Mouse (Mus musculus) hindbrain, embryonic 14.5 days (tissue): Measurements from ENCODE around the gene Fggy. TPM values are rescaled to one million over a fixed set of nuclear protein-coding genes. Genes with fewer than 3 reads are reported as not detected.

Experiments
- ATAC-seq: fragments of 200-750 bp; cut with Nextera tagmentation; 2 replicates; pipeline ENCODE4 v1.8.0; 2017; ENCODE audit warnings: moderate number of reproducible peaks, mild to moderate bottlenecking, moderate TSS enrichment, moderate library complexity; ENCODE audit not compliant: low FRiP score
- DNase-seq: peaks from one replicate; pipeline ENCODE4 v3.0.0-alpha.2; 2015; ENCODE audit warnings: low spot score
- H3K27ac ChIP-seq: fragments of 300-500 bp; sonication (generic); 2 replicates; pipeline ENCODE4 v1.5.1; 2014; ENCODE audit warnings: mild to moderate bottlenecking, moderate library complexity
- H3K27me3 ChIP-seq: fragments of 300-500 bp; sonication (generic); 2 replicates; pipeline ENCODE4 v1.6.1; 2014; ENCODE audit warnings: mild to moderate bottlenecking, low read length, mixed read lengths; ENCODE audit not compliant: control insufficient read depth, insufficient read depth
- H3K36me3 ChIP-seq: fragments of 300-500 bp; sonication (generic); replicated peaks from 2 replicates; pipeline ENCODE4 v1.6.1; 2014; ENCODE audit not compliant: control insufficient read depth, insufficient read depth
- H3K4me1 ChIP-seq: fragments of 300-500 bp; sonication (generic); replicated peaks from 2 replicates; pipeline ENCODE4 v1.6.1; 2014; ENCODE audit warnings: antibody characterized with exemption, low read length, mixed read lengths; ENCODE audit not compliant: control insufficient read depth, insufficient read depth
- H3K4me2 ChIP-seq: fragments of 300-500 bp; sonication (generic); replicated peaks from 2 replicates; pipeline ENCODE4 v1.6.1; 2014; ENCODE audit warnings: mild to moderate bottlenecking, moderate library complexity
- H3K4me3 ChIP-seq: fragments of 300-500 bp; sonication (generic); replicated peaks from 2 replicates; pipeline ENCODE4 v1.5.1; 2014; ENCODE audit warnings: mild to moderate bottlenecking, low read length
- H3K9ac ChIP-seq: fragments of 300-500 bp; sonication (generic); 2 replicates; pipeline ENCODE4 v1.6.1; 2014
- H3K9me3 ChIP-seq: fragments of 300-500 bp; sonication (generic); 2 replicates; pipeline ENCODE4 v1.6.1; 2016; ENCODE audit warnings: low read length; ENCODE audit not compliant: control insufficient read depth
- WGBS: fragments of 180-500 bp; shearing (Covaris S2); extraction: QIAGEN DNeasy Blood & Tissue Kit; methylation state at CpG from one replicate; pipeline ENCODE4 v1.1.7; 2014; 5-methylcytosine and 5-hydroxymethylcytosine counted together
- polyA plus RNA-seq: library from polyadenylated mRNA; unstranded; fragments of >200 nt; fragmentation: Nextera tagmentation; extraction: Ambion mirVana; gene quantifications from 2 replicates; pipeline ENCODE4 v1.2.1, GENCODE M21; 2014

The Fggy gene
- polyA plus RNA-seq, 1 experiment from 2014 or later: 7.6 TPM

DNA sequence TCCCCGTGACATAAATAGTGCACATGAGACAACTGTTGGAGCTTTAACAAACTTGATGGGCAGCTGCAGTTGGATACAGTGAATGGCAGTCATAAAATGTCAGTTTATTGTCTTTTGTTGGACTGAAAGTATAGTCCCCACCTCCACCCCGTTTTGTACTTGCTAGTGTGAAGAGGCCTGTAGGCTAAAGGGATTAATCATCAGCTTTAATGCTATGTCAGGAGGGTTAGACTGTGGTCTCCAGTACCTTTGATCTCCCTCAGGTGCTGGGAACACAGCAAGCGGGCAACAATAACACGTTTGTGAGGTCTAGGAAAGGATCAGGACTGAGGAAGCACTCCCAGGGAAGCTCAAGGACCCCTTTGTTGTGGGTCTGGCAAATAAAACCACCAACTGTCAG is 214.6 kb downstream of the Fggy start:
- WGBS: 48% methylated on average over 4 of the region's 4 CpGs
- no peaks in the 10 kb centered on the region for H3K9me3 ChIP-seq
- H3K4me1 ChIP-seq: no peaks in the 10 kb centered on the region
- no peak overlapping the region for H3K27ac ChIP-seq
- H3K4me3 ChIP-seq: no peak overlapping the region
- ATAC-seq: no peak
- no peak for DNase-seq
- no peaks in the 10 kb centered on the region for H3K36me3 ChIP-seq
- H3K9ac ChIP-seq: no peak overlapping the region
- no peak overlapping the region for H3K4me2 ChIP-seq
- H3K27me3 ChIP-seq: no peaks in the 10 kb centered on the region

DNA sequence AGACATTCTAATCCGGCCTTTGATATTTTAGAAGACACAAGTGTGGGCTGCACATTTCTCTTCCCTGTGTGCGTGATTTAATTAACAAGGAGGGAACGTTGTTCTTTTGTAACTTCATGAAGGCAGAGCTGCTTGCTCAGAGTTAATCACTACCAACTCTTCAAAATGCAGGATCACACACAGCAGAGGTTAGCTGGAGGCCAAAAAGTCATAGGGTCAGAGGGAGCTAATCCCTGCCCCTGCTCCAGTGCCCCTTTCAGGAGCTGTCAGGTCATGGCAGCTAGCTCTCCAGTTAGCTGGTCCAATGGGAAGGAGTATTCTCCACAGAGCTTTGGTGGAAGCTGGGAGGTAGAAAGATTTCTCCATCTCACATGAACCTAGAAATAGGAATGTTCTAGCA is 215.4 kb downstream of the Fggy start:
- no peak overlapping the region for H3K9ac ChIP-seq
- WGBS: 32% methylated on average over 3 of the region's 3 CpGs
- no peaks in the 10 kb centered on the region for H3K4me1 ChIP-seq
- ATAC-seq (no peak), DNase-seq (no peak)
- H3K36me3 ChIP-seq: no peaks in the 10 kb centered on the region
- no peak overlapping the region for H3K4me2 ChIP-seq
- no peak overlapping the region for H3K27ac ChIP-seq
- no peak overlapping the region for H3K4me3 ChIP-seq
- no peaks in the 10 kb centered on the region for H3K27me3 ChIP-seq
- no peaks in the 10 kb centered on the region for H3K9me3 ChIP-seq

DNA sequence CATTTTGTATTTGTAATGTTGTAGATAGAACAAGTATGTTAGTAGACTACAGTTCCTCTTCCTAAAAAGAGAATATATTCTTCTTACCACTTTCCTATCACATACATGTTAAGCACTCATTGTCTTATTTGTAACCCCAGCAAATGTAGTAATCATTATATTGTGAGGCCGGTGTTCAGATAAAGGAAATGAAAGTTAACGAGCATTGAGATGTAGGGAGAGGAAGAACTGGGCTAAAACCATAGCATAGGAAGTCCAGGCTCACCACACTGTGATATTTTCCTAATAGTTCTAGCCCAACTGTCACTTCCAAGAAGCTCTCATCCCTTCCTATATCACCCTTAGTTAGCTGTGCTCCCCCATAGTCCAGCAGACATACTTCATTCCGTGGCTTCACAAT is 218.3 kb downstream of the Fggy start:
- Histone ChIP-seq H3K4me2 (no peak overlapping the region), H3K4me3 (no peak overlapping the region), H3K27me3 (no peaks in the 10 kb centered on the region), H3K9me3 (no peaks in the 10 kb centered on the region), H3K4me1 (no peaks in the 10 kb centered on the region), H3K9ac (no peak overlapping the region), H3K36me3 (no peaks in the 10 kb centered on the region), H3K27ac (no peak overlapping the region)
- 91% methylated on average over 3 of the region's 3 CpGs for WGBS
- no peak for DNase-seq
- ATAC-seq: no peak

DNA sequence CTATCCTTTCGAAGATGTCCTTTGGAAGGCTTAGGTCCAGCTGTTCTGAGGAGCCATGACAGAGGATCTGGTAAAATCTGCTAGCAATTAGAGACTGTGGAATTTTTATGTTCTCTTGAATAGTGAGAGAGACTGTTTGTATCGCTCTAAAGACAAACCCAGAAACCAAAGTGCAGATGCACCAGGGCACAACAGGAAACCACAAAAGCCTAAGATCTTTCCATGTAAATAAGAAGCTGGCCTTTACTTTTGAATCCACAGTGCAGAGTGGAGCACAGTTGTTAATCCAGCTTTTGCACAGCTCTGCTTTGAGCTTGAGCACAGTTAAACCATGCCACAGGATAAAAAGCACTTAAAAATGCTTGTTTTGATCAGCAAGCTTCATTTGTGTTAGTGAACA is 220.5 kb downstream of the Fggy start:
- DNase-seq: no peak
- Histone ChIP-seq H3K9ac (no peak overlapping the region), H3K9me3 (no peaks in the 10 kb centered on the region), H3K27me3 (no peaks in the 10 kb centered on the region), H3K27ac (no peak overlapping the region), H3K4me1 (no peaks in the 10 kb centered on the region), H3K4me2 (no peak overlapping the region), H3K4me3 (no peak overlapping the region), H3K36me3 (no peaks in the 10 kb centered on the region)
- 85% methylated on average over 2 of the region's 2 CpGs for WGBS
- no peak for ATAC-seq

DNA sequence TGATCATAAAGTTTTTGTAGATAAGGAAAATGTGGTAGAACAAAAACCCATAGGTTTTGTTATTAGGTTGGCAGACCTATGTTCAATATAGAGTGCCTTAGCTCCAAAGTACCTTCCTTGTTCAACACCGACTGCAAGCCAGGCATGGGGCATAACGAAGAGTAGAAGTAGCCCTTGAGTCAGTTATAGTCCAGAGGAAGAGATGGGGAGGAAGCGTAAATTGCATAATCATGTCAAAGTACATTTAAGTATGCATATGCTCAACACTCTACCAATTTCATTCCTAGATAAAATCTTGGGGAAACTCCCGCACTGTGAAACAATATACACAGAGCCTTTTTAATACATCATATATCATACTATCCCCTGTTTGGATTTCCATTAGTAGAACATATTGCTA is 221.2 kb downstream of the Fggy start:
- H3K9me3 ChIP-seq: no peaks in the 10 kb centered on the region
- DNase-seq (no peak), ATAC-seq (no peak)
- H3K27ac ChIP-seq: no peak overlapping the region
- no peak overlapping the region for H3K4me2 ChIP-seq
- 96% methylated on average over 4 of the region's 4 CpGs for WGBS
- no peak overlapping the region for H3K9ac ChIP-seq
- H3K36me3 ChIP-seq: no peaks in the 10 kb centered on the region
- H3K27me3 ChIP-seq: no peaks in the 10 kb centered on the region
- no peak overlapping the region for H3K4me3 ChIP-seq
- H3K4me1 ChIP-seq: no peaks in the 10 kb centered on the region

DNA sequence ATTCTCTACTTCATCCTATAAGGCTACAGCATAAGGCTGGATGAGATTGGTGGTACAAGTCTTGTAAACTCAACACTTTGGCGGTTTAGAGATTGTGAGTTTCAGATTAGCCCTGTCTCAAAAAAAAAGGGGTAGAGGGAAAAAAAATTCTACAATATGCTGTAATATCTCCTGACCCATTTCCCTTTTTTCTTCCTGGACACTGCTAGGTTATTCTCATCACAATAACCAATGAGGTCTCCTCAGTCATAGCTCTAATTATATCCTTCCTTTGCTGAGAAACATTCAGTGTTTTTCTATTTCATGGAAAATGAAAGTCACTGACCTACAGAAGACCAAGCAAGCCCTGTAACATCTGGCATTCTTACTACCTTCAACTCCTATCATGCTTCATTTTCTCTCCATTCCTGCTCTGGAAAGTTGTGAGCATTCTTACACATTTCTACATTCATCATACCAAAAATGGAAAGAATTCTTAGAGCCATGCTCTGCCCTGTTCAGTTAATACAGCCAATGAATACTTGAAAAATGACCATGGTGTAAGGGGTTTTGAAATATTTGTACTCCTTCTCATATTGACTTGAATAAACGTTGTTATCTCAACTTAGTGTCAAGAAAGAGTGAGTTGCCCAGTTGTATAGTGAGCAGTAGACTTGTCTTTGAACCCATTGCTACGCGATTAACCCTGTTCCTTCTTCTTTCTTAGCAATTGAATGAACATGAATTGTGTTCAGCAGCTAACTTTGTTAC is 227.0 kb downstream of the Fggy start:
- Histone ChIP-seq H3K4me3 (no peak overlapping the region), H3K36me3 (no peaks in the 10 kb centered on the region), H3K4me1 (no peaks in the 10 kb centered on the region), H3K27ac (no peak overlapping the region), H3K27me3 (no peaks in the 10 kb centered on the region), H3K4me2 (no peak overlapping the region), H3K9me3 (no peaks in the 10 kb centered on the region), H3K9ac (no peak overlapping the region)
- WGBS: 89% methylated on average over 4 of the region's 4 CpGs
- no peak for ATAC-seq
- DNase-seq: no peak

DNA sequence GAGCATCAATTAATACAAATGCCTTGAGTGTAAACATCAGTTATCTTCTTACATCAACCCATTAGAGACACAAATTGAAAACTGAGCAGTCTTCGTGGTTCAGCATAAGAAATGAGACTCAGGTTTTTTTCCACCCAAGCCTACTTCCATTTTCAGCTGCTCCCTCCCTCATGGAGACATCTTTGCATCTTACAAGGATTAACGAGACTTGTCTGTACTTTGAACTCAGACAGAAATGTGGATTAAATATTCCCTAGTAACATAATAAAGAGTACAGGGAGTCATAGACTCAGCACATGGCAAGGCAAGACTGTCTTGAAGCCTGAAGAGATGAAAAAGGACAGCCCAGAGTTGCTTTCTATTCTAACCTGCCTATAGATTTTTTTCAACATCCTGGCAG is 230.3 kb downstream of the Fggy start:
- no peak overlapping the region for H3K4me2 ChIP-seq
- H3K9me3 ChIP-seq: no peaks in the 10 kb centered on the region
- H3K36me3 ChIP-seq: no peaks in the 10 kb centered on the region
- no peak overlapping the region for H3K27ac ChIP-seq
- H3K4me3 ChIP-seq: no peak overlapping the region
- no peak for DNase-seq
- ATAC-seq: no peak
- no peaks in the 10 kb centered on the region for H3K27me3 ChIP-seq
- no peak overlapping the region for H3K9ac ChIP-seq
- H3K4me1 ChIP-seq: no peaks in the 10 kb centered on the region
- 43% methylated on average over 2 of the region's 2 CpGs for WGBS

DNA sequence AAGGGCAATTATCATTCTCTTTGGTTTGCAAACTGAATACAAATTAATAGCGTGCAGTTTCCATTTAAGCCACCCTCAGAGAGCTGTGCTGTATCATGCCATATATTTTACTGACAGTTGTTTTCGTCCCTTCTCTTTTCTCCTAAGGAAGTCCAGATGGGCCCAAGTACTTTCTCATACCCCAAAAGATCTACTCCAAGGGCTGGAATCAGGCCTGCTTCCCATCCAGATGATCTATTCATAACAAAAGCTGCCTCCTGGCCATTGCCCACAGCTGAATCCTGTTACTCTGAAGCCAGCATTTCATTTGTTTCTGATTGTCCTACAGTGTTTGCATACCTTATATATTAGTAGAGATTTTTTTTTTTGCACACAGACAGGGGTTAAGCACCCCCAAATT is 231.6 kb downstream of the Fggy start:
- 50% methylated on average over 2 of the region's 2 CpGs for WGBS
- no peaks in the 10 kb centered on the region for H3K27me3 ChIP-seq
- DNase-seq: no peak

DNA sequence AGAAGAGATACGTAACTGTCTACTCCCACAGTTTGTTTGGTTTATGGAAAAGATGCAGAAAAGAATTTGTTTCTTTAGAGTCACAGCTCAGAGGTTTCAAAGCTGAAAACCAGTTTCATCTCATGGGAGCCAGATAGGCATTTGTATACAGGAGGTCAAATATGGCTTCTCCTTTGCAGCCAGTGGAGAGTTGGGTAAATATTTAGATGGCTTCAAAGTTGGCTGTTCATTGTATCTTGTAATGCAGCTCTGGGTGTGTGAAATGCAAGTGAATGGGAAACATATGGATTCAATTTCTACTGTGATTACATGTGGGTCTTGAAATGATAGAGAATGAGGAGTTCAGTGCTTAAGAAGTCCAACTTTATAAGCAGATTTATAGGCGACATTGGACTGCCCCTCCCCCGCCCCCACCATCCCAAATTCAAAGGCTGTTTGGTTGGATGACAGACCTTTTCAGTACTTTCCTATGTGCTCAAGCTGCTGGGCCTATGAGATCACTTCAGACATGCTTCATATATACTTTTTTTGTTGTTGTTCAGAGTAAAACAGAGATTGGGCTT is 234.7 kb downstream of the Fggy start:
- Histone ChIP-seq H3K4me3 (no peak overlapping the region), H3K9ac (no peak overlapping the region), H3K27me3 (no peaks in the 10 kb centered on the region), H3K27ac (no peak overlapping the region), H3K9me3 (no peaks in the 10 kb centered on the region), H3K4me1 (no peaks in the 10 kb centered on the region), H3K36me3 (no peaks in the 10 kb centered on the region), H3K4me2 (no peak overlapping the region)
- 87% methylated on average over 3 of the region's 3 CpGs for WGBS
- DNase-seq (no peak), ATAC-seq (no peak)

More for the DNA sequence above, 231.6 kb downstream of the Fggy start:
- no peaks in the 10 kb centered on the region for H3K4me1 ChIP-seq
- no peak overlapping the region for H3K4me3 ChIP-seq
- H3K27ac ChIP-seq: no peak overlapping the region
- H3K9me3 ChIP-seq: no peaks in the 10 kb centered on the region
- ATAC-seq: no peak
- H3K9ac ChIP-seq: no peak overlapping the region
- H3K36me3 ChIP-seq: no peaks in the 10 kb centered on the region
- no peak overlapping the region for H3K4me2 ChIP-seq
